Mouse (Mus musculus) liver, adult 2 months (tissue): ENCODE results near the gene Epn3.

Source experiments
- CTCF ChIP-seq: fragments of 200-500 bp; IDR thresholded peaks from 2 replicates; pipeline ENCODE4 v1.5.1; 2011; ENCODE audit warnings: low read depth, low read length, control low read depth
- POLR2A ChIP-seq: fragments of 200-500 bp; IDR thresholded peaks from 2 replicates; pipeline ENCODE4 v1.6.1; 2011; ENCODE audit warnings: low read length, control low read depth; ENCODE audit not compliant: insufficient read depth; ENCODE audit errors: extremely low read depth

GRCm38 (mm10) chr11:94447017-94447416 is 52.8 kb downstream of the Epn3 start:
- TF ChIP-seq CTCF = no peak
- TF ChIP-seq POLR2A = no peak
